Mouse (Mus musculus) layer of hippocampus, postnatal 10 days (tissue): ENCODE data around the gene Pml. TPM values are rescaled to one million over a fixed set of nuclear protein-coding genes. Genes with fewer than 3 reads are reported as not detected.
A peak's percentile ranks its signal among the peaks of the same experiment; 100 is the strongest.

Source experiments
- DNase-seq, 2 experiments: peaks; one replicate each; pipeline ENCODE4 v3.0.0; 2021; ENCODE audit warnings: low spot score in 2 of 2
- total RNA-seq, 2 experiments: library from RNA; stranded (reverse); gene quantifications; 2 replicates each; pipeline ENCODE4 v1.2.3; 2021

Gene Pml
- total RNA-seq, 2 experiments from 2014 or later = 7.3 to 9.1 TPM

DNA sequence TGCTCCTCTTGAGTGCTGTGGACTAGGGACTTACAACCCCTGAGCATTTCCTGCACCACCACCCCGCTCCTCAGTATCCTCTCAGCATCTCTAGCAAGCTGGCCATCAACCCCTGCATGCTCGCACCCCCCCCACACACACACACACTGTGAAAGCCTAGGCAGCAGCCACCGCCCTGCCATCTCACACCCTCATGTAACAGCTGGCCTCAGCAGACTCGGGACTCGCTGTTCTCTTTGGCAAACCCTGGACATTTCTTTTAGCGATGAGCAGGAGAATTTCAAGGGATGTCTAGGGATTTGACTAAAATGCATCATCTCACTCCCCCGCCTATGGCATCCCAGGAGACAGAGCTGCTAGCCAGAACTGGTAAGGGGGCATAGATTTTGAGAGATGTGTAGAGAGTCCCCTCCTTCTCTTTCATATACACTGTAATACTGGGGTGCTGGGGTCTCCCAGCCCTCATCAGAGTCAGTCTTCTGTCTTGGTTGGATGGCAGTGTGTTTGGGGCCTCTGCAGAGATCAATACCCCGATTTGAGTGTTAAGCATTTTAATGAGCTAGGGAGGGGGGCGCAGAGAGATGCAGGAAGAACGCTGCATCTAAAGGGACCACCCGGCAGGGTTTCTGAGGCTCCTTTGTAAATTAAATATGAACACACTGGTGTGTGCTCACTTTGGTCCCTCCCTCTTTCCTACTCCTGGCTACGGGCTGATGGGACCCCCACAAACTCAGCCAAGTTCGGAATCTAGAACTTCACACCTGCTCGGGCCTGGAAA lies 46.7 kb downstream of the Pml start:
- DNase-seq = peak in 1 of 2 experiments; percentile 22

DNA sequence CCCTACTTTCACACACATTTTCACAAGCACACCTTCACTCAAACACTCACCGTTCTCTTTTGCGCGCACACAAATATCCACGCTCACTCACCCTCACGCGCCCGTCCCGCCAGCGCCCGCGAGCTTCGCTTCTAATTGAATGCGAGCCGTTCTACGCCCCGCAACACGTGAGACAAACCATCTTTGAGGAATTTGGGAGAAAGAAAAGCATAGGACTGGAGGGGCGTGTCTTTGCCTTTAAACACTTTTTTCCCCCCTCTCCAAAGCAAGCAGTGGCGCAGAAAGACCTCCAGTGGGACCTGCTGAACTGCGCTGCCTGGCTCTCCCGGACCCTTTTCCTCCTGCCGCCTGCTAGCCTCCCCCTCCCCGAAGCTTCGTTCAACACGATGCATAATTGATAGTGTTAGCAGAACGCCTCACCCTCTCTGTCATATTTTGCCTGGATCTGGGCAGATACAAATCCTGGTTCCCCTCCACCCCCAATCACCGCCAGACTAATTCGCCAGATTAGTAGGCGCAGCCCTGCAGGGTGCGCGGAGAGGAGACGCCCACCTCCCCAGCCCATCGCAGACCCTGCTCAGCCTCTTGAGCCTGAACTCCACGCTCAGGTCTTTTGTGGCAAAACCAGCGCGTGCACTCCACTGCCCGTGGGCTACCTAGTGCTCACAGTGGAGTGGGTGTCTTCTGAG lies 47.6 kb downstream of the Pml start:
- peak; percentile 36 to 56 for DNase-seq

DNA sequence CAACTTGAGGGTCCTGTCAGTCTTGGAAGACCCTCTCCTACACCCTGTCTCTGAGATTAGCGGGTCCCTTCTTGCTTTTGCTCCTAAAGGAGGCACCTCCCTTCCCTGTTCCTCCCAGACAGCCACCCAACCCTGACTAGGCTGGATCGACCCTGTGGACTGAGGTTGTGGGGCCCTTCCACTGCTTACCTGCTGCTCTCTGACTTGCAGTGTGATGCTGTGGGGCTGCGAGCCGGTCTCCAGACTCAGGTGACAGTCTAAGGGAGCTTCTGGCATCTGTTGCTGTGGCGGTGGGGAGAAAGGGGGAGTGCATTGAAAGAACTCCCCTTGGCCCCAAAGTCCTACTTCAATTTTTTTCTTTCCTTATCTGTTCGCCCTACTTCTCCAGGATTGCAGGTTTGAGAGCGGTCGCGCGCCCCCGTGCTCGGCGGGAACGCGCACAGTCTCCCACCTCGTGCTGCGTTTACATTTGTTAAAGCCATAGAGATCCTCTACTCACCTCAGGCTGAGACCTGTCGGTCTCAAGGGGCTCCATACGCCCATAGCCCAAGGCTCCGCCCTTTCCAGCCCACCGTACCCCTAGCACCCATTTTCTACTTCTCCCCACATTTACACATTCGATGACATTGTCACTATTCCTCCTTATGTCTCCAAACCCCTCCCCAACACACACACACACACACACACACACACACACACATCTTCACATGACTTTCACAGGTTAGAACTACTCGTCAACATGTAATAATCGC lies 48.3 kb downstream of the Pml start:
- peak; percentile 50 to 55 for DNase-seq

DNA sequence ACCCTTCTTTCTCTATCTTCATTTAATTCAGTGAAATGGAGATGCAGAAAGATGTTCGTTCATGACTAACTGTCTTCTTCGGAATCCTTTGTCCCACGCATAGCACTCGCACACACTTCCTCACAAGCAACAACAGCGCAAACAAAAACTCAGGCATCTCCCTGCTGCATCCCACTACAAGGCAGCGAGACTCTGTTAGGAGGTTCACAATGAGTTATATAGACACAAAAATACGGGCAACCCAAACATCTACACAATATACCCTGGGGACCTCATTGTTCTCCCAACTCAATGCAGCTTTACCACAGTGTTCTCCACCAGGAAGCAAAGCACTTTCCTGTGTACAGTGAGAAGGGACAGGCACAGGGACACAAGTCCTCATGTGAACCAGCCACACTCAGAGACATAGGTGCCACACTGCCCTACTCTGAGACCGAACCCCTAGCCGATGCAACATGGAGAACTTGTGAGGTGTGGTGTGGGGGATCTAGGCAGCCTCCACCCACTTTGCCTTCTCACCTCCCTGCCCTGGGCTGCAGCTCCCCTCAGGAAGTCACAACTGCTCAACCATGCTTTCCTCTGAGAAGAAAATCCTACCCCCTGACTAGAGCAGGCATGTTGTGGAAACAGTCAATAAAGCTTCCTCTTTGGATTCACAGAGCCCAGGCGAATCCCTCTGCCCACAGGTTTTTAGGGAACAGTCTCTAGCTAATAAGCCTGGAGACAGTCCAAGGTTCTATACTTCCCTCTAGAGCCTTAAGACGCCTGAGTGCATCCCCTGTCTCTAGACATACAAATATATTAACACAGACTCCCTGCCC lies 49.1 kb downstream of the Pml start:
- peak; percentile 18 to 28 for DNase-seq

DNA sequence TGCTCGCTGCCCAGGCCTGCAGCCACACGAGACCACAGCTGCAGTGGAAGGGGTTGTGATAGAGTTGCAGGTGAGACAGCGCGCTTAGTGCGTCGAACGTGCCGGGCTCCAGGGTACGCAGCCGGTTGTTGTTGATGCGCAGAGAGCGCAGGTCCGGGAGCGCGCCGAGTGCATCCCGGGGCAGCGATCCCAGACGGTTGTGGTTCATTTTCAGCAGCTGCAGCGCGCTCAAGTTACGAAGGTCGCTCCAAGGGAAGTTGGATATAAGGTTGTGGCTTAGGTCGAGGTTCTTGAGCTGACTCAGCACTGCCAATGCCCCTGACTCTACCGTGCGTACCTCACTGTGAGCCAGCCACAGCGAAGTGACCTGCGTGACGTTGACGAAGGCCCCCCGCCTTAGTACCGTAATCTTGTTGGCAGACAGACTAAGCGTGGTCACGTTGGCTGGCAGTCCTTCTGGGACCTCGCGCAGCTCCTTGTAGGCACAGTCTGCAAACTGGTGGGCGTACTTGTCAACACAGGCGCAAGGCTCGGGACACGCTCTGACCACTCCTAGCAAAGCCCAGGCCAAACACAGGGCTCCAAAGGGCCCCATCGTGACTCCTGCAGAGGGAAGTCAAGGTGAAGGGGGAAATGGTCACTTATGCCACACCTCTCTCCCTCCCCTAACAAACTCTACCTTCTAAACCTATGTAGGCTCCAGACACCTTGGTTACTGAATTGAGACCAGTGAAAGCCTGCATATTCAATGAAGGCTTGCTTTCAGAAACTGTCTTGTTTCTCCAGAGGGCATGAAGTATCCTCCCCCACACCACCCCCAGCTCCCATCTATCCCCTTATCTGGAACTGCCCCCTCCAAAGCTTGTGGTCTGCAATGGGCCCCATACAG lies 50.0 kb downstream of the Pml start:
- DNase-seq = peak; percentile 38 to 43

DNA sequence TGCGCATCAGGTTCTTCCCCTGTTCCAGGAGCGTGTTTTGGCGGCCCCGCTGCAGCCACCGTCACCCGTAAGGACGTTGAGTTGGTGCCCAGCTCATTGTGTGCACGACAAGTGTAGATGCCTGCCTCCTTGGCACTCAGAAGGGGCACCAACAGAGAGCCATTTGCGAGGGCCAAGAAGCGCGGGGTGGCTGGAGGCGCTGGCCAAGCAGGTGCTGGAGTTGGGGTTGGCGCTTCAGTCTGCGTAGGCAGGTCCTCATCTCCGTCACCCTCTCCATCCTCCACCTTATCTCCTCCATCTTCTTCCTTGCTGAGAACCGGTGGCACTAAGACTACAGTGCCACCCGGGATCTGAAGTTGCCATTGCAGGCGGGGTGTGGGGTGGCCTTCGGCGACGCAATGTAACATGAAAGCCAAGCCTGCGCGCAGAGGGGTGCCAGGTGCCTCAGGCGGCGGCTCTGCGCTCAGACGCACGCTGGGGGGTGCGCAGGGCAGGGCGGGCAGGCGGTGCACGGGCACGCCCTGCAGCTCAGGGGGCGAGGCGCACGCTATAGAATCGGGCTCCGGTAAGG lies 50.7 kb downstream of the Pml start:
- DNase-seq = peak; percentile 48 to 67

DNA sequence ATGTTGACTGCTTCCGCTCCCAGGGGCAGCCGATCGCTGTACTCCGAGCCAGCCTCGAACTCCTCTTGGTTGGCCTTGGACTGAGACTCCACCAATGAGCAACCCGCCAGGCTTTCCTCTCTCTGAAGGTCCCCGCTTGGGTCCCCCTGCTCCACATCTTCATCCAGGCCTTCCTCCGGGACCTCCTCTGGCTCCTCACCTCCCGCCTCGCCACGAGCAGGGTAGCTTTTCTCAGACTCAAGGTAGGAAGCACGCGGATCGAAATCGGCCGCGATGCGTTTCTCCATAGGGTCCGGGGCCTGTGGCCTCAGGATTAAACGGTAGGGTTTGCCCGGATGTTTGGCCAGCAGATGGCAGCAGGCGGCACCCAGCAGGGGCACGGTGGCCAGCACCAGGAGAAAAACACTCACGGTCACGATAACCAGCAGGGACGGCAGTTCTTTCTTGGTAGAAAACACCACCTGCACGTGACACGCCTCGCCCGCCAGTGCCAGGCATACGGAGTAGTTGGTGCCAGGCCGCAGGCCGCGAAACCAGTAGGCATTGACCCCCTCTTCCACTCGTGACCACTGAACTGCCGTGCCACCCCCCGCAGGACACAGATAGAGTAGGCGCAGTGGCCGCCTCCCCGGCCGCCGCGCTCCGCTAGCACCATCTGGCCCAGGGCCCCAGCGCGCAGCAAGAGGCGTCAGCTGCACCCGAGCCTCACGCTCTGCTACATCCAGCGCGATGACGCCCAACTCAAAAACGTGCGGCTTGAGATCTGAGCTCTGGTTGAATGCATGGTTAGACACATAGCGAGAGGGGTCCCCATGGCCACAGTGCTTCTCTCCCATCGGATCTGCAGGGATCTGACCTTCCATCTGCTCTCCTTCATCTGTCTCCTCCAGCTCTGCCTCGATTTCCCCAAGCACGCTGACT lies 51.5 kb downstream of the Pml start:
- peak; percentile 65 to 75 for DNase-seq

DNA sequence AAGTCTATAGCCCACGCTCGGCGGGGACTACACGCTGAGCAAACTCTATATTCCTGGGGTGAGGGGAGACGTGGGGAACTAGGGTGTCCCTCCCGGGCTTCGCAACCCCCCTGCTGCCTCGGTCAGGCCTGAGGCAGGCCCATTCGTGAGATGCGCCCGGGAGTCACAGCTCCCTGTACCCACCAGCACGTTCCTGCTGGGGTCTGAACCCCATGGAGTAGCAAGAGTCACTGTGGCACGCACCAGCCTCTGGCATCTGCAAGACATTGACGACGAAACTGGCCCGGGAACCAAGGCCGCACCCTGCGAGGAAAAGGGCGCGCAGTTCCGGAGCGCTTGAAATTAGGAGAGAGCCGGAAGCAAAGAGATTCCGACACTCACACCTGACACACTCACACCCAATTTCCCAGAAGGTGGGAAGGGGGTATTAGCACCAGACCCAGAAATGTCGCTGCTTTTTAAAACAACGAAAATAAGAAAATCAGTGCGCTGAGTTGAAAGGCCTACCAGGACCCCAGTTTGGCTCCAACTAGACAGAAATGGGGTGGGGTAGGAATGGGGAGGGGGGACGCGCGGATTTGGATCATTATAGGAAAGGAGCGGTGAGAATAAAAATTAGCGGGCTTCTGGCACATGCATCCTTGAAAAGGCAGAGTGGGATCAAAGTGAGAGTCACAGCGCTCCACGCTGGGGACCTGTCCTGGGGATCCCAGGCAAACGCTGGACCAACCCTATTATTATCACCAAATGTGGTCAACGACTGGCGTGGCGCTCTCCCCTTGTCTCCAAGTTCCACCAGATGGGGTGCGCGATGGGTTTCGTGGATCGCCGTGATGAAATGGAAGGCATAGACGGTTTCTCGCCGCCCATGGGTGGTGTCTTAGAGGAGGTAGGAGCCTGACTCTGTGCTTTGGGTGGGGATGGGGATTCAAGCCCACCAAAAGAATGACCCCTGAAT lies 52.7 kb downstream of the Pml start:
- DNase-seq = peak; percentile 25 to 39

DNA sequence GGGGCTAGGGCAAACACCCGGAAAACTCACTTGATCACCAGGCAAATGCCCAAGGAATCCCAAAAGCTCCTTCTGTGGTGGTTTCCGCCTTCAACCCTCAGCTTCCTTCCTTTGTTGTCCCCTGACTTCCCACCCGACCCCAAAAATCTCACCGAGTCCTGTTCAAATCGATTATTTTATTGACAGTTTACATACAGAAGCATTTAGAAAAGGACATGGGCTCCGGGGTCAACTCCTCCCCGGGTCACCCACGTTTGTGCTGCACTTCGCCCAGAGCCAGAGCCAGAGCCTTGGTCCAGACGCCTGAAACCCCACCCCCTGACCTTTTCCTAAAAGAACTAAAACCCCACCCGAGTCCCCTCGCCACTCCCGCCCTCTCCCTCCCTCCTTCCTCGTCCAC lies 53.4 kb downstream of the Pml start:
- DNase-seq = no peak

DNA sequence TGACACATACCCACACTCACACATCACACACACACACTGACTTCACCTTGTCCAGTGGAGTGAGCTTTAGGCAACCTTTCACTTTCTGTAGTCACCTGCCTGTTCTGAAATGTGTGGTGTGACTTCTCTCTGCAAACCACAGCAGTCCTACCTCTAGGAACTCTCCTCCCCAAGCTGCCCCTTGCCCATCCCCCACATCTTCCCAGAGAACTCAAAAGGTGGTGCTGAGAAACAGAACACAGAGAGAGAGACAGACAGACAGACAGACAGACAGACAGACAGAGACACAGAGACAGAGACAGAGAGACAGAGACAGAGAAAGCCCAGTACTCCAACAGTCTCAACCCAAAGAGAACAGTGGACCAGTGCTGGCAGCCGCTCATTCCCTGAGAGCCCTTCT lies 53.9 kb downstream of the Pml start:
- DNase-seq = peak; percentile 19 to 31

DNA sequence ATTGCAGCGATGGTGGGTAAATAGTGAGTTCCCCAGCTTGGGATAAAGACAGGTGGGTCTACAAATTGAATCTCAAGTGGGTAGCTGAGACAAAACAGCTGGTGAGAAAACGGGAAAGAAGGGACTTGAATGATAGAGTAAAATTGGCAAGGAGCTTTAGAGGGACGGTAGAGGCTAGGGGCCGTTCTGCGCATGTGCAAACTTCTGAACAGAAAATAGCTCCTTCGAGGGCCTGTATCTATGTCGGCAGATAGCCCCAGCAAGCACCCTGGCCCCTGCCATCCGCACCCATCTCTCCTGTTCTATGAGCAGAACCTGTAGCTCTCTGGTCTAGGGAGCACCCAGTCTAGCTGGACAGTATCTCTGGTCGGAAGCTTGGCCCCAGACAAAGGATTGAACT lies 55.4 kb downstream of the Pml start:
- no peak for DNase-seq

DNA sequence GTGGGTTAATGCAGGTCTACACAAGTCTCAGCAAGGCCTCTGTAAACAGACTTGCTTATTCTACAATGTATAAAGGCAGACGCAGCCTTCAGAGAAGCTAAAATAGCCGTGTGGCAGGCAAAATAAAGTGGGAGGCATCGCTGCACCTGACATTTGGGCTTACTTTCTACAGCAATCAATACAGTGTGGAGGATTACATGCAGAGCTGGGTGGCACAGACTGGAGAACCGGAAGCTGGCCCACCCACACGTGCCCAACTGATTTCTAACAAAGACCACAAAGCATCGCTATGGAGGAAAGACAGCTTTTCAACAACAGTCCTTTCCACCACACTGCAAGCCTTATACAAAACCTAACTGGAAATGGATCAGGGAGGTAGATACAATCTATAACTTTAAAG lies 65.1 kb downstream of the Pml start:
- DNase-seq = no peak

DNA sequence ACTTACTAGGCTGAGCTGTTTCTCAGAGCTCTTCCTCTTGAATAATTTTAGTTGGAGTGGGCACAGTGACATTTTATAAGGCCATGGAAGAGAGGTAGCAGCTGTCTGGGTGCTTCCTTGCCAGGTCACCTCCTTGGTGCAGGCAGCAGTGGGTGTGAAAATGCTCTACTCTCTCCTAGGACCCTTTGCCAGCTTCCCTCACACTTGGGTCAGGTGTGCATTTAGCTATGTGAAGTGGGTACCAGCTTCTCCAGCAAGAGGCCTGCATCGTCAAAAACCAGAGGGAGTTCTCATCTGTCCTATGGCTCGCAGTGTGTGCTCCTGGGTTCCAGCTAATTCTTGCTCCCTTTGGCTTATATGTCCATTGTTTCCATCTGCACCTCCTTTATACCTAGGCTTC lies 70.2 kb downstream of the Pml start:
- DNase-seq = no peak

DNA sequence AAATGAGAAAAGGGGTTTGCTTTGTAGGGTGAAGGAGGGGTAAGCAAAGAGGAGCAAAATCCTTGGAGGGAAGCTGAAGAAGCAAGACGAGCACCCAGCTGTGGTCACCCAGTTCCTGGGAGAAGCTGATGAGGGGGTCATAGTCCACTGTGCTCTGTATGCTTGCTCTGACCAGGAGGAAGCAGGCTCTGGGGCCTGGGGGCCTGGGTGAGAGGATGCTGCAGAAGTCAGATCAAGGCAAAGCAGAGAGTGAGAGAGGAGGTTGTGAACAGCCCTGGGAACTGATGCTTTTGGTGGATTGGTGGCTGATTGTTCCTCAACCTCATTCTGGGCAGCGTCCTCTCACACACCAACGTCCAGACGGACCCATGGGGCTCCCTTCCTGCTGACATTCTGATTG lies 72.4 kb downstream of the Pml start:
- no peak for DNase-seq

DNA sequence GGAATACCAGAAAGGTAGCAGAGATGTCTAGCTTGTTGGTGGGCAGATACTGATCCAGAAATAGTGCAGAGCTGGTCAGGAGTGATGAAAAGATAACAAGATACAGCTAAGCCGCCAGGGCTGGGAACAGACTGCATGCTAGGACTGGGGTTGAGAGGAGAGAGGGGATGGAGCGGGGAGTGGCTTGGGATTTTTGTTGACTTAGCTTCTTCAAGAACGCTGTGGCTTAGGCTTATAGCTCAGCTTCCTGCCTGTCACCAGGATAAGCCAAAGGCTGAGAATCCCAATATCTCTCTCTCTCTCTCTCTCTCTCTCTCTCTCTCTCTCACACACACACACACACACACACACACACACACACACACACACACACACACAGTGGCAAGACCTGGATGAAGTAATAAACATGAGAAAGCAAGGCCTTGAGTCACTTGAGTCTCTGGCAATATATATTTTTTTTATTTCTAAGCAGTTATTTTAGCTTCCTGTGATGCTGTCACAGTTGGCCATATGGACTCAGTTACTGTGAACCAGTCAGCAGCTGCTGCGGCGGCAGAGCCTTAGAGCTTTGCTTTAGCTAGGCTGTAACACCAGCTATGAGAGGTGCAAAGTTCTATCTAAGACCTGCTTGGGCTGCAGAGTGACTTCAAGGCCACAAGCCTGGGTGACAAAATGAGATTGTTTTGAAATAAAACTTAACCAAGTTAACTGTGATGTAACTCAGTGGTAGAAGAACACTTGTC lies 73.7 kb downstream of the Pml start:
- DNase-seq = peak in 1 of 2 experiments; percentile 44

DNA sequence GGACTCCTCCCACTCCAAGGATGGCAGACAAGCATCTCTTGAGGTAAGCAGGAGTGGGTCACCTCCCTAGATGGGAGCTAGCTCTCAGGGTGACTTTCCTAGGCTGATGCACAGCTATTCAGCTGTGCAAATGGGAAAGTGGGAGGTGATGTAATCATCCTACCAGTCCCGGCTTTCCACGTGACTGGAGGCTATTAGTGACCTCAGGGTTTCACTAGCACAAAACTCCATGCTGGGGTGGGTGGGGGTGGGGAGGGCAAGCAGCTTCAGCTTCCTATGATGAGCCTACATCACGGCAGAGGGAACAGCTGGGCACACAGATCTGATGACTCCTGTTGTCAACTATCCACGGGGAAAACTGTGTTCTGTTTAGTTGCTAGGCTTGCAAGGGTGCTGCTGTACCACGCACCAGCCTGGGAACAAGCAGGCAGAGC lies 74.8 kb downstream of the Pml start:
- peak in 1 of 2 experiments; percentile 38 for DNase-seq

DNA sequence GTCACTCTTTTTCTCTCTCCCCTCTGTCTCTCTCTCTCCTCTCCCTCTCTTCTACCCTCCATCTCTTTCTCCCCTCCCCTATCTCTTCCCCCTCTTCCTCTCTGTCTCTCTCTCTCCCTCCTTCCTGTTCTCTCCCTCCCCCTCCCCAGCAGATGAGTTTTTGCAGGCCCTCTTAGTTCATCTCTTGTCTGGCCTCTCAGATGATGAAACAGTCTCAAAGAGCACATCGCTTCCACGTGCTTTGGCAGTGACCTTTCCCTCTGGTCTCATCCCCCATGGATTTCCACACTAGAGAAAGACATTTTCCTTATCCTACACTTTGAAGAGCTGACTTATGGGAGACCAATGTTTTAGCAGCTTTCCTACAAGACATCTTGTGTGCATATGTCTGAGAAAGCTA lies 76.7 kb downstream of the Pml start:
- no peak for DNase-seq
